Mouse (Mus musculus) heart, embryonic 12.5 days (tissue): ENCODE results near the gene Rgcc. TPM values are rescaled to one million over a fixed set of nuclear protein-coding genes. Genes with fewer than 3 reads are reported as not detected.

Experiments
- ATAC-seq: fragments of 200-750 bp; cut with Nextera tagmentation; 2 replicates; pipeline ENCODE4 v1.8.0; 2017; ENCODE audit warnings: moderate TSS enrichment, moderate library complexity; ENCODE audit not compliant: insufficient number of reproducible peaks, low FRiP score
- H3K27ac ChIP-seq: fragments of 300-500 bp; sonication (generic); 2 replicates; pipeline ENCODE4 v1.5.1; 2016; ENCODE audit warnings: mild to moderate bottlenecking, moderate library complexity; ENCODE audit not compliant: poor library complexity, severe bottlenecking
- H3K27me3 ChIP-seq: fragments of 300-500 bp; sonication (generic); replicated peaks from 2 replicates; pipeline ENCODE4 v1.6.1; 2016; ENCODE audit warnings: mild to moderate bottlenecking, moderate library complexity
- H3K36me3 ChIP-seq: fragments of 300-500 bp; sonication (generic); 2 replicates; pipeline ENCODE4 v1.6.1; 2016; ENCODE audit warnings: mild to moderate bottlenecking, moderate library complexity
- H3K4me1 ChIP-seq: fragments of 300-500 bp; sonication (generic); replicated peaks from 2 replicates; pipeline ENCODE4 v1.6.1; 2016; ENCODE audit warnings: mild to moderate bottlenecking
- H3K4me2 ChIP-seq: fragments of 300-500 bp; sonication (generic); 2 replicates; pipeline ENCODE4 v1.6.1; 2016; ENCODE audit warnings: mild to moderate bottlenecking, moderate library complexity
- H3K4me3 ChIP-seq: fragments of 300-500 bp; sonication (generic); 2 replicates; pipeline ENCODE4 v1.5.1; 2016; ENCODE audit warnings: mild to moderate bottlenecking
- H3K9ac ChIP-seq: fragments of 300-500 bp; sonication (generic); 2 replicates; pipeline ENCODE4 v1.6.1; 2016; ENCODE audit warnings: mild to moderate bottlenecking, moderate library complexity
- H3K9me3 ChIP-seq: fragments of 300-500 bp; sonication (generic); replicated peaks from 2 replicates; pipeline ENCODE4 v1.6.1; 2016; ENCODE audit warnings: mild to moderate bottlenecking, moderate library complexity
- WGBS: fragments of 180-500 bp; shearing (Covaris S2); methylation state at CpG from one replicate; pipeline ENCODE4 v1.1.7; 2016; 5-methylcytosine and 5-hydroxymethylcytosine counted together
- polyA plus RNA-seq: library from polyadenylated mRNA; unstranded; fragments of >200 nt; fragmentation: Nextera tagmentation; extraction: Ambion mirVana; gene quantifications from 2 replicates; pipeline ENCODE4 v1.2.1, GENCODE M21; 2016

The Rgcc gene
- polyA plus RNA-seq, 1 experiment from 2014 or later = 11.6 TPM

GRCm38 (mm10) chr14:79314245-79315010 lies 13.0 kb upstream of the Rgcc start:
- Histone ChIP-seq H3K27ac (no peak overlapping the region), H3K4me2 (no peak overlapping the region)
- WGBS = 77% methylated on average over 12 of the region's 12 CpGs

GRCm38 (mm10) chr14:79313439-79314175 lies 12.2 kb upstream of the Rgcc start:
- H3K27ac ChIP-seq = no peak overlapping the region
- H3K36me3 ChIP-seq = no peaks in the 10 kb centered on the region
- no peaks in the 10 kb centered on the region for H3K27me3 ChIP-seq

More at GRCm38 (mm10) chr14:79314245-79315010, 13.0 kb upstream of the Rgcc start:
- Histone ChIP-seq H3K4me3 (no peak overlapping the region), H3K9me3 (no peaks in the 10 kb centered on the region), H3K36me3 (no peaks in the 10 kb centered on the region), H3K9ac (no peak overlapping the region), H3K27me3 (no peaks in the 10 kb centered on the region), H3K4me1 (0 out of 2 replicates have a peak, but pooled peaks cover 4% of the 10 kb centered on the region)
- no peak for ATAC-seq

GRCm38 (mm10) chr14:79312719-79313118 lies 11.3 kb upstream of the Rgcc start:
- no peaks in the 10 kb centered on the region for H3K36me3 ChIP-seq
- no peak overlapping the region for H3K9ac ChIP-seq
- H3K9me3 ChIP-seq = no peaks in the 10 kb centered on the region
- H3K27me3 ChIP-seq = no peaks in the 10 kb centered on the region
- WGBS = 74% methylated on average over 4 of the region's 4 CpGs
- H3K4me1 ChIP-seq = peaks cover 10% of the 10 kb centered on the region
- H3K4me2 ChIP-seq = no peak overlapping the region
- no peak for ATAC-seq
- H3K4me3 ChIP-seq = no peak overlapping the region
- H3K27ac ChIP-seq = no peak overlapping the region

More at GRCm38 (mm10) chr14:79313439-79314175, 12.2 kb upstream of the Rgcc start:
- Histone ChIP-seq H3K9ac (no peak overlapping the region), H3K4me3 (no peak overlapping the region), H3K4me1 (0 out of 2 replicates have a peak, but pooled peaks cover 4% of the 10 kb centered on the region), H3K4me2 (no peak overlapping the region), H3K9me3 (no peaks in the 10 kb centered on the region)
- ATAC-seq = no peak
- WGBS = 61% methylated on average over 8 of the region's 8 CpGs

- no peak overlapping the region for H3K27ac ChIP-seq
- no peaks in the 10 kb centered on the region for H3K36me3 ChIP-seq
- ATAC-seq = no peak
- H3K9ac ChIP-seq = no peak overlapping the region
- WGBS = 45% methylated on average over 4 of the region's 4 CpGs
- no peak overlapping the region for H3K4me3 ChIP-seq
- H3K4me2 ChIP-seq = no peak overlapping the region
- H3K27me3 ChIP-seq = no peaks in the 10 kb centered on the region
- no peaks in the 10 kb centered on the region for H3K9me3 ChIP-seq
- peaks cover 10% of the 10 kb centered on the region for H3K4me1 ChIP-seq
Observed at GRCm38 (mm10) chr14:79311918-79312454, 10.5 kb upstream of the Rgcc start.

GRCm38 (mm10) chr14:79309115-79309514 lies 7.7 kb upstream of the Rgcc start:
- no peak overlapping the region for H3K4me3 ChIP-seq
- no peak overlapping the region for H3K9ac ChIP-seq
- no peak overlapping the region for H3K27ac ChIP-seq
- no peaks in the 10 kb centered on the region for H3K27me3 ChIP-seq
- no peak overlapping the region for H3K4me2 ChIP-seq
- 45% methylated on average over 4 of the region's 4 CpGs for WGBS
- no peaks in the 10 kb centered on the region for H3K36me3 ChIP-seq
- peaks cover 10% of the 10 kb centered on the region for H3K4me1 ChIP-seq
- no peak for ATAC-seq
- H3K9me3 ChIP-seq = no peaks in the 10 kb centered on the region

GRCm38 (mm10) chr14:79308364-79308763 lies 6.9 kb upstream of the Rgcc start:
- no peak overlapping the region for H3K4me3 ChIP-seq
- ATAC-seq = no peak
- H3K9ac ChIP-seq = no peak overlapping the region
- no peaks in the 10 kb centered on the region for H3K36me3 ChIP-seq
- 46% methylated on average over 4 of the region's 4 CpGs for WGBS
- H3K9me3 ChIP-seq = no peaks in the 10 kb centered on the region
- H3K4me2 ChIP-seq = no peak overlapping the region
- no peak overlapping the region for H3K27ac ChIP-seq
- H3K27me3 ChIP-seq = no peaks in the 10 kb centered on the region
- peaks cover 7% of the 10 kb centered on the region for H3K4me1 ChIP-seq

GRCm38 (mm10) chr14:79307908-79308307 lies 6.5 kb upstream of the Rgcc start:
- Histone ChIP-seq H3K9ac (no peak overlapping the region), H3K36me3 (no peaks in the 10 kb centered on the region), H3K4me2 (no peak overlapping the region), H3K27me3 (0 out of 2 replicates have a peak, but pooled peaks cover 1% of the 10 kb centered on the region), H3K27ac (no peak overlapping the region), H3K4me3 (no peak overlapping the region), H3K4me1 (peaks cover 7% of the 10 kb centered on the region), H3K9me3 (no peaks in the 10 kb centered on the region)
- no peak for ATAC-seq
- WGBS = 30% methylated on average over 5 of the region's 5 CpGs

GRCm38 (mm10) chr14:79307138-79307537 lies 5.7 kb upstream of the Rgcc start:
- ATAC-seq = peak; percentile 56; the same call in 1 of the 2 replicates

GRCm38 (mm10) chr14:79304873-79305464 lies 3.5 kb upstream of the Rgcc start:
- no peak overlapping the region for H3K4me3 ChIP-seq
- H3K4me2 ChIP-seq = no peak overlapping the region
- H3K27ac ChIP-seq = no peak overlapping the region
- H3K9me3 ChIP-seq = no peaks in the 10 kb centered on the region
- H3K4me1 ChIP-seq = peaks cover 21% of the 10 kb centered on the region
- no peaks in the 10 kb centered on the region for H3K36me3 ChIP-seq
- 0 out of 2 replicates have a peak, but pooled peaks cover 14% of the 10 kb centered on the region for H3K27me3 ChIP-seq
- no peak overlapping the region for H3K9ac ChIP-seq
- no peak for ATAC-seq
- WGBS = 83% methylated on average over 6 of the region's 6 CpGs

More at GRCm38 (mm10) chr14:79307138-79307537, 5.7 kb upstream of the Rgcc start:
- H3K27ac ChIP-seq = no peak overlapping the region
- H3K4me3 ChIP-seq = no peak overlapping the region
- H3K36me3 ChIP-seq = no peaks in the 10 kb centered on the region
- H3K4me2 ChIP-seq = no peak overlapping the region
- H3K9me3 ChIP-seq = no peaks in the 10 kb centered on the region
- H3K9ac ChIP-seq = no peak overlapping the region
- peaks cover 7% of the 10 kb centered on the region for H3K4me1 ChIP-seq
- 75% methylated on average over 7 of the region's 7 CpGs for WGBS
- H3K27me3 ChIP-seq = 0 out of 2 replicates have a peak, but pooled peaks cover 8% of the 10 kb centered on the region

- no peak for ATAC-seq
- H3K9ac ChIP-seq = no peak overlapping the region
- no peaks in the 10 kb centered on the region for H3K9me3 ChIP-seq
- H3K27me3 ChIP-seq = peaks cover 26% of the 10 kb centered on the region
- WGBS = 59% methylated on average over 2 of the region's 2 CpGs
- peaks cover 30% of the 10 kb centered on the region for H3K4me1 ChIP-seq
- no peak overlapping the region for H3K4me3 ChIP-seq
- no peak overlapping the region for H3K4me2 ChIP-seq
- no peak overlapping the region for H3K27ac ChIP-seq
- no peaks in the 10 kb centered on the region for H3K36me3 ChIP-seq
Observed at GRCm38 (mm10) chr14:79303150-79303549, 1.7 kb upstream of the Rgcc start.
